In the genomic region with DNA sequence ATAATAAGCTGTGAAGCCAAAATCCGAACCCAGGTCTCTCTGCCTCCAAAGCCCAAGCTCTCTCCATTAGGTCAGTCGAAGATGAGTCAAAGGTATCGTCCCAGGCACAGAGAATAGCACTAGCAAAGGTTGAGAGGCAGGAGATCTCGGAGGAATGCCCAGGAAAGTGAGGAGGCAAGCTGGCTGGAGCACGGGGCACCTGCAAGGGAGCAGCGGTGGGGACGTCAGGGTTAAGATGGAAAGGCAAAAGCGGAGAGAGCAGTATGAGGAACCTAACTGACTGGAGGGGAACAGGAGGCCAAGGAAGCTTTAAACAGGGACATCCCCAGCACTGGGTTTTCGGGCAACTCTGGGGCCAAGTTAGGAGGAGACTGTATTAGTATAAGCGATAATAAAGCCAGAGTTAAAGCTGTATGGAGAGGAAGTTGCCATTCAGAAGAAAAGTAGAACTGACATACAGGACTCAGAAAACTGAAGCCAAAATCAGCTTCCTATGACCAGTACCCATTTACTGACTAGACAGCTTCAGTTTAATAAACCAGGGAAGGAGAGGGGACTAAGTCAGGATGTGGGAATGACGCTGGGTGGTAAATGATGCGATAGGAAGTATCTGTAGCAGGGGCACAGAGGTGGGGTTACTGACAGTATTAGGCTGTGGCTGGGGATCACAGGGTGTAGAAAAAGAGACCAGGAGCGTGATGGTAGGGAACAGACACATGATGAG, we compare ENCODE assay signal across 7 mouse cellular contexts. TPM values are rescaled to one million over a fixed set of nuclear protein-coding genes. Genes with fewer than 3 reads are reported as not detected.
DNase-seq lines count a peak whose midpoint lies in the region; ATAC-seq and TF ChIP-seq lines count a peak whose summit lies in the region.

No protein-coding gene starts in this region.

- H3K4me3 ChIP-seq in lung, embryonic 14.5 days (ENCODE audit: low read depth, low read length), result peak overlapping the region; percentile 85
- peak overlapping the region; percentile 62 for H3K4me3 ChIP-seq in embryonic facial prominence, embryonic 13.5 days
- H3K4me3 ChIP-seq in limb, embryonic 12.5 days (replicated peaks), result peak overlapping the region; percentile 92
- peak overlapping the region; percentile 89; the same call in 1 of the 2 replicates for H3K4me3 ChIP-seq in neural tube, embryonic 15.5 days (replicated peaks)

- no peaks in the 10 kb centered on the region for H3K9me3 ChIP-seq in lung, embryonic 14.5 days (ENCODE audit: low read depth, low read length)
- no peaks in the 10 kb centered on the region for H3K9me3 ChIP-seq in embryonic facial prominence, embryonic 13.5 days
- no peaks in the 10 kb centered on the region for H3K9me3 ChIP-seq in limb, embryonic 12.5 days
- no peaks in the 10 kb centered on the region for H3K9me3 ChIP-seq in neural tube, embryonic 15.5 days (replicated peaks)

- no peak for ATAC-seq in lung, embryonic 14.5 days (ENCODE audit: insufficient read depth)
- no peak for ATAC-seq in embryonic facial prominence, embryonic 13.5 days (ENCODE audit: insufficient number of reproducible peaks, insufficient read depth, low FRiP score, low TSS enrichment, low read depth)
- no peak for ATAC-seq in limb, embryonic 12.5 days (ENCODE audit: insufficient number of reproducible peaks, insufficient read depth, low FRiP score, low TSS enrichment, low read depth)
- ATAC-seq in neural tube, embryonic 15.5 days (ENCODE audit: low FRiP score), result no peak

- WGBS in lung, embryonic 14.5 days, result 51% methylated on average over 13 of the region's 13 CpGs
- WGBS in embryonic facial prominence, embryonic 13.5 days, result 66% methylated on average over 13 of the region's 13 CpGs
- 80% methylated on average over 13 of the region's 13 CpGs for WGBS in limb, embryonic 12.5 days
- 78% methylated on average over 13 of the region's 13 CpGs for WGBS in neural tube, embryonic 15.5 days

- no peaks in the 10 kb centered on the region for H3K27me3 ChIP-seq in lung, embryonic 14.5 days (ENCODE audit: insufficient read depth, low read length)
- H3K27me3 ChIP-seq in embryonic facial prominence, embryonic 13.5 days, result no peaks in the 10 kb centered on the region
- no peaks in the 10 kb centered on the region for H3K27me3 ChIP-seq in limb, embryonic 12.5 days
- no peaks in the 10 kb centered on the region for H3K27me3 ChIP-seq in neural tube, embryonic 15.5 days (replicated peaks)

- H3K4me1 ChIP-seq in lung, embryonic 14.5 days (ENCODE audit: insufficient read depth), result peaks cover 35% of the 10 kb centered on the region
- H3K4me1 ChIP-seq in embryonic facial prominence, embryonic 13.5 days, result peaks cover 56% of the 10 kb centered on the region
- H3K4me1 ChIP-seq in limb, embryonic 12.5 days (replicated peaks), result peaks cover 52% of the 10 kb centered on the region
- H3K4me1 ChIP-seq in neural tube, embryonic 15.5 days, result peaks cover 52% of the 10 kb centered on the region

- H3K9ac ChIP-seq in lung, embryonic 14.5 days, result peak overlapping the region; percentile 96
- H3K9ac ChIP-seq in embryonic facial prominence, embryonic 13.5 days, result peak overlapping the region; percentile 87
- peak overlapping the region; percentile 37; the same call in 1 of the 2 replicates for H3K9ac ChIP-seq in limb, embryonic 12.5 days (replicated peaks)
- H3K9ac ChIP-seq in neural tube, embryonic 15.5 days (replicated peaks), result peak overlapping the region; percentile 26; the same call in 1 of the 2 replicates

- H3K4me2 ChIP-seq in lung, embryonic 14.5 days, result peak overlapping the region; percentile 92
- H3K4me2 ChIP-seq in embryonic facial prominence, embryonic 13.5 days, result peak overlapping the region; percentile 88
- H3K4me2 ChIP-seq in limb, embryonic 12.5 days, result peak overlapping the region; percentile 86
- H3K4me2 ChIP-seq in neural tube, embryonic 15.5 days, result peak overlapping the region; percentile 90

- TF ChIP-seq CTCF in lung, embryonic 14.5 days (IDR thresholded peaks at IDR 0.05; ENCODE audit: low read depth), result no peak

- DNase-seq in lung, embryonic 14.5 days, result no peak
- DNase-seq in lung, postnatal 25 days (ENCODE audit: low spot score), result no peak
- DNase-seq in right cerebral cortex, postnatal 10 days (ENCODE audit: low spot score in 2 of 2), result no peak
- no peak for DNase-seq in urinary bladder, adult 2 months (ENCODE audit: low spot score)

- peaks cover 23% of the 10 kb centered on the region for H3K36me3 ChIP-seq in lung, embryonic 14.5 days (ENCODE audit: insufficient read depth)
- H3K36me3 ChIP-seq in embryonic facial prominence, embryonic 13.5 days, result peaks cover 29% of the 10 kb centered on the region
- peaks cover 33% of the 10 kb centered on the region for H3K36me3 ChIP-seq in limb, embryonic 12.5 days
- peaks cover 28% of the 10 kb centered on the region for H3K36me3 ChIP-seq in neural tube, embryonic 15.5 days

- H3K27ac ChIP-seq in lung, embryonic 14.5 days (ENCODE audit: low read depth), result peak overlapping the region; percentile 99
- H3K27ac ChIP-seq in embryonic facial prominence, embryonic 13.5 days, result peak overlapping the region; percentile 82
- H3K27ac ChIP-seq in limb, embryonic 12.5 days, result no peak overlapping the region
- no peak overlapping the region for H3K27ac ChIP-seq in neural tube, embryonic 15.5 days (replicated peaks)

RNA-seq across cellular contexts. Expression of a gene that starts 2.5 kb away (rescaled TPM):
- polyA plus RNA-seq in lung, embryonic 14.5 days (2014; fragmentation: Nextera tagmentation; extraction: Ambion mirVana), result 47.2 and 52.8 TPM in 2 replicates
- polyA plus RNA-seq in embryonic facial prominence, embryonic 13.5 days (2015; fragmentation: Nextera tagmentation; extraction: Ambion mirVana), result 48.9 and 54.9 TPM in 2 replicates
- polyA plus RNA-seq in limb, embryonic 12.5 days (2016; fragmentation: Nextera tagmentation; extraction: Ambion mirVana), result 42.0 and 44.5 TPM in 2 replicates
- polyA plus RNA-seq in neural tube, embryonic 15.5 days (2015; fragmentation: Nextera tagmentation; extraction: Ambion mirVana), result 80.8 and 82.0 TPM in 2 replicates
- 57.7 and 77.0 TPM in 2 replicates for polyA plus RNA-seq in urinary bladder, adult 2 months (2012; rRNA removed)

RNA-seq across cellular contexts. Expression of a gene that starts 2.8 kb away (rescaled TPM):
- 84.9 and 93.8 TPM in 2 replicates for polyA plus RNA-seq in lung, embryonic 14.5 days (2014; fragmentation: Nextera tagmentation; extraction: Ambion mirVana)
- 69.5 and 75.0 TPM in 2 replicates for polyA plus RNA-seq in embryonic facial prominence, embryonic 13.5 days (2015; fragmentation: Nextera tagmentation; extraction: Ambion mirVana)
- 62.2 and 67.4 TPM in 2 replicates for polyA plus RNA-seq in limb, embryonic 12.5 days (2016; fragmentation: Nextera tagmentation; extraction: Ambion mirVana)
- 63.5 and 70.8 TPM in 2 replicates for polyA plus RNA-seq in neural tube, embryonic 15.5 days (2015; fragmentation: Nextera tagmentation; extraction: Ambion mirVana)
- 124 and 153 TPM in 2 replicates for polyA plus RNA-seq in urinary bladder, adult 2 months (2012; rRNA removed)

RNA-seq across cellular contexts. Expression of a gene that starts 18.8 kb away (rescaled TPM):
- polyA plus RNA-seq in lung, embryonic 14.5 days (2014; fragmentation: Nextera tagmentation; extraction: Ambion mirVana), result 28.2 and 31.9 TPM in 2 replicates
- 37.1 and 39.7 TPM in 2 replicates for polyA plus RNA-seq in embryonic facial prominence, embryonic 13.5 days (2015; fragmentation: Nextera tagmentation; extraction: Ambion mirVana)
- polyA plus RNA-seq in limb, embryonic 12.5 days (2016; fragmentation: Nextera tagmentation; extraction: Ambion mirVana), result 36.6 and 42.5 TPM in 2 replicates
- polyA plus RNA-seq in neural tube, embryonic 15.5 days (2015; fragmentation: Nextera tagmentation; extraction: Ambion mirVana), result 22.0 and 23.9 TPM in 2 replicates
- 34.9 and 35.1 TPM in 2 replicates for polyA plus RNA-seq in urinary bladder, adult 2 months (2012; rRNA removed)

RNA-seq across cellular contexts. Expression of a gene that starts 19.0 kb away (rescaled TPM):
- polyA plus RNA-seq in lung, embryonic 14.5 days (2014; fragmentation: Nextera tagmentation; extraction: Ambion mirVana), result 18.6 and 19.3 TPM in 2 replicates
- polyA plus RNA-seq in embryonic facial prominence, embryonic 13.5 days (2015; fragmentation: Nextera tagmentation; extraction: Ambion mirVana), result 22.5 and 24.2 TPM in 2 replicates
- polyA plus RNA-seq in limb, embryonic 12.5 days (2016; fragmentation: Nextera tagmentation; extraction: Ambion mirVana), result 32.0 and 34.7 TPM in 2 replicates
- 48.1 and 54.5 TPM in 2 replicates for polyA plus RNA-seq in neural tube, embryonic 15.5 days (2015; fragmentation: Nextera tagmentation; extraction: Ambion mirVana)
- 15.1 and 16.8 TPM in 2 replicates for polyA plus RNA-seq in urinary bladder, adult 2 months (2012; rRNA removed)

RNA-seq across cellular contexts. Expression of a gene that starts 24.6 kb away (rescaled TPM):
- not detected in 2 replicates for polyA plus RNA-seq in lung, embryonic 14.5 days (2014; fragmentation: Nextera tagmentation; extraction: Ambion mirVana)
- polyA plus RNA-seq in embryonic facial prominence, embryonic 13.5 days (2015; fragmentation: Nextera tagmentation; extraction: Ambion mirVana), result 0.97 and 1.4 TPM in 2 replicates
- 2.1 TPM in 1 of 2 replicates, not detected in the other for polyA plus RNA-seq in limb, embryonic 12.5 days (2016; fragmentation: Nextera tagmentation; extraction: Ambion mirVana)
- 1.2 and 1.5 TPM in 2 replicates for polyA plus RNA-seq in neural tube, embryonic 15.5 days (2015; fragmentation: Nextera tagmentation; extraction: Ambion mirVana)
- polyA plus RNA-seq in urinary bladder, adult 2 months (2012; rRNA removed), result 0.44 TPM in 1 of 2 replicates, not detected in the other

Comparison
In these comparisons a context has a peak if more than half of its experiments do, and no peak if none do; other contexts are left out.
1. H3K27ac ChIP-seq: peak in lung, embryonic 14.5 days (single experiment) and embryonic facial prominence, embryonic 13.5 days (single experiment); none in limb, embryonic 12.5 days (single experiment) and neural tube, embryonic 15.5 days (single experiment).
2. H3K9ac ChIP-seq: peak in every context shown above with its lines; median percentile 96 in lung, embryonic 14.5 days; 87 in embryonic facial prominence, embryonic 13.5 days; 37 in limb, embryonic 12.5 days; 26 in neural tube, embryonic 15.5 days.
3. Peak in every context shown above with its lines, with median percentiles within 50 percentile points of each other: H3K4me2 ChIP-seq and H3K4me3 ChIP-seq.